Mouse (Mus musculus) granulocyte monocyte progenitor cell, adult 5-6 weeks (primary cell): ENCODE data around the gene Timp2. TPM values are rescaled to one million over a fixed set of nuclear protein-coding genes. Genes with fewer than 3 reads are reported as not detected.

Experiments
- ATAC-seq: replicated peaks from 2 replicates; pipeline ENCODE4 v1.8.0; 2016; ENCODE audit warnings: mild to moderate bottlenecking, moderate TSS enrichment, inconsistent platforms; ENCODE audit not compliant: poor library complexity, severe bottlenecking
- total RNA-seq, 2 experiments: library from RNA; stranded (forward) in 1 of 2; stranded (reverse) in 1 of 2; fragments of 200-712, 200-1000 nt in 1 of 2; fragments of >200 nt in 1 of 2; fragmentation: Nextera tagmentation in 1 of 2; gene quantifications; 2 replicates each; pipeline ENCODE4 v1.2.3; 2014 to 2017

Gene Timp2
- total RNA-seq, 2 experiments from 2014 or later: 3.5 to 12.7 TPM

DNA sequence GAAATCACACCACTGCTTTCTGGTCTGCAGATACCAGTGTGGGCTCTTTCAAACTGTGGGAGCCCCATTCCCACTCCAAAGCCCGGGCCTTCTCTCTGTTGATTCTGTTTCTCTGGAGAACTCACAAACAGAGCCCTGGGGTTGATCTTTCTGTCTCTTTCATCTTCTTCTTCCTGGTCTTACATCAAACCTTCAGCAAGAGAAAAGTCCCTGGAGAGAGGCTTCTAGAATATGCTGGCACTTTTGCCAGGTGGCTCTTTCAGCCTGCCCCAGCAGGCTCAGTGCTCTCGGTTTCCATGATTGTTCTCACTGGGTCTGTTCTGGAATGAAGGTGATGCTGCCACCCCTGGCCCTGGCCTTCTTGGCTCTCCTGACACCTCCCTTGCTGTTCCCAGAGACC is 11.9 kb downstream of the Timp2 start:
- no peak for ATAC-seq

DNA sequence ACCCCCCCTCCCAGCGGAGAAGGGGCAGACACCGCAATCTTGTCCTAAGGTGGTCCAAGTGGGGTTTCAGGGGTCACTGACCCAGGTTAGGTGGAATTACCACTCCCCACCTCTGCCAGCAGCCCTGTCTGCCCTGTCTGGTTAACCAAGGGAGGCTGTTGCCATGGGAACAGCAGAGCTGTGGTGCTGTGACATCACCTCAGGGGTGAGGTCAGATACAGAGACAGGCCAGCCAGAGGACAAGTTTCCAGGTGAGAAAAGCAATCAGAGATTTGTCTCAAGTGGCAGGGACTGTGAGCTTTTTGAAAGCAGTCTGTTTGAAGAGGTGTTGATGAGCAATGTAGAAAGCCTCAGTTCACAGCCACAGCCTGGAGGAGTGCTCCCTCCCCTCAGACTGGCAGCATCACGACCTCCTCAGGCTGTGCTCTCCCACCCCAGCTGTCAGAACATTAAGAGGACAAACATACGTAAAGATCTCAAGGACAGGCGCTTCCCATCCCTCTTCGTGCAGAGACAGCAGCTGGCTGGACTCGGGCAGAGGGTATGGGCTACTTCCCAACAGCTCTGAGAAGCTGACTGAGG is 13.0 kb downstream of the Timp2 start, which contains the start of gene Cep295nl:
TSS of gene Cep295nl (minus strand) at position 101 of the 582 bp plus-strand sequence.
- ATAC-seq: no peak

DNA sequence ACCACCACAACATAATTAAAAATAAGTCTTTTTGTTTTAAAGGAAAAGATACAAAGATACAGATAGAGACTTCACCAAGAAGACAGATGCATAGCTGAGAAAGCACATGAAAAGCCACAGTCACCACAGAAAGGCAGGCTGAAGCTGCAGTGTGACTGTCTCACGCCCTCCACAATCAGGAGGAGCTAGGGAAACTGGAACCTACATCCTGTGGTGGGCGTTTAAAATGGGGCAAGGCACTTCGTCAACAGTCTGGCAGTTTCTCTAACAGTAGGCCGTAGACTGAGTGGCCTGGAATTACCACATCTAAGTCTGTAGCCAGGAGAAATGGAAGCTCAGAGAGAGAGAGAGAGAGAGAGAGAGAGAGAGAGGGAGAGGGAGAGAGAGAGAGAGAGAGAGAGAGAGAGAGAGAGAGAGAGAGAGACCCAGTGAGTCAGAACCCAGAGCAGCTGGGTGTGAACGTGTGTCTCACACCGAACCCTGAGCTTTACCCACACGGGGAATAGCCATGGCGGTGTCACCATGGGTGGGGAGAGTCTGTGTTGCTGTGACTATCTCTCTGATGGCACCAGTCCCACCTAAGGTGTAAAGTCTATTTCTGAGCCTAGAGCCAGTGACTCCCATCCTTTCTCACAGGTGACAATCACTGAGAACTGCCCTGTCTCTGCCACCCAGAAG is 17.9 kb downstream of the Timp2 start:
- no peak; the same call in 1 of the 2 replicates for ATAC-seq

DNA sequence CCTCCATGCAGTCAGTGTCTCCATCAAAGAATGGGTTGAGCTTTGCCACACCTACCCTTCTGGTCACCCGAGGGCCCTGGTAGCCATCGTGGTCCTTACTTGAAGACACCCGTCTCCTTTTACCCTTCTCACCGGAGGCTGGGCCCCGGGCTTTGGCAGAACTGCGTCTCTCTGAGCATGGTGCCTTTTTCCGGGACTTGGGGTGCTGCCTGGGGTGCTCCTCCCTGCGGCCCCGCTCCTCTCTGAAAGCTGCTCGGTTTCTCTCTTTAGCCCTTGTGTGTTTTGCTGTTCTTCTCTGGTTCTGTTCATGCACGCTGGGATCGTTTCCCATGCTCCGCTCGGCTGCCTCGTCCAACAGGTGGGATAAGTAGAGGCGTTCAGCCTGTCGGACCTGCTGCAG is 22.1 kb downstream of the Timp2 start:
- ATAC-seq: no peak

DNA sequence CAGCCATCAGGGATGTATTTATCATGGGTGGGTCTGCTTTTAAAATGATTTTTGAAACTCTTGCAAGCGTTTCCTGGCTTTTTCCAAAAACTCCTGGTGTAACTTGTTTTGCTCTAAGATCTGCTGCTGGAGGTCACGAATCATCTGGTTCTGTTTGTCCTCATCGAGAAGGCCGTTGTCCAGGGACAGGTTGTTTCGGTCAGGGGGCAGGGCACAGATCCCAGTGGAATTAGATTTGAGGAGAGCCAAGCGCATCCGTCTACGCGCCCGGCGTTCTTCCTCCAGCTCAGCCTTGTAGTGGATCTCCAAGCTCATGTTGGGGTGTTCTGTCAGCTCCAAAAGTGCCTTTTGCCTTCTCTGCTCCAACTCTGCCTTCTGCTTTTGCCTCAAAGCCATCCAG is 23.2 kb downstream of the Timp2 start:
- ATAC-seq: no peak

DNA sequence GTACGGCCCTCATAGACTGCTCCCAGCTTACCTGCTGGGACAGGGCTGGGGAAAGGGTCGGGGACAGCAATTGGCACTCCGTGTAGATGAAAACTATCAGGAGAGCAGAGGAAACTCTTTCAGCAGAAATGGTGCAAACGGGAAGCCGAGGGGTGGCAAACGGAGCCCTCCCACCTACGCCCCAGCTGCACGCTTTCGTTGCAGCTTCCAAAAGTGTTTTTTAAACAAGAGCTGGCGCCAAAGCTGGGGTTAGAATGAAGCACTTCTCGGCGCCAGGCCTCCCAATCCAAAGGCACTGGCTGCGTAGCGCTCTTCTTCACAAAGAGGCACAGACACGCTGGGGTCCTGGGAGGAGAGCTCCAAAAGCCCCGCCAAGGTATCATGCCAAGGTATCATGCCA is 24.8 kb downstream of the Timp2 start:
- no peak for ATAC-seq

DNA sequence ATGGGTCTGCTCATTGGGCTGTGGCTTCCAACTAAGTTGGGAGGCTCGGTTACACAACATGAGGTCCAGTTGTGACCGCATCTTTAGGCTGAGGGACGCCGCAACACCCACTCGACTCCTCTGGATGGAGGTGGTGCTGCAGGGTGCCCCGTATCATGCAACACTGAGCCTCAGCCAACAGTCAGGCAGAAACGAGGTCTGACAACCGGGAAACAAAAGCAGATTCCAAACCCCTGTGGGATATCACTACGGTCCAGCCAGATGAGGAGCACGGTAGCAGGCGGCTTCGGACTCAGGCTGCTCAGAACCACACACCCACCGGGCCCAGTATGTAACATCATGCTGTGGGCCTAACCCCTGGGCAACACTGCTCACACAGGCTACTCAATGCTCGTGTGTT is 25.2 kb downstream of the Timp2 start:
- ATAC-seq: no peak

DNA sequence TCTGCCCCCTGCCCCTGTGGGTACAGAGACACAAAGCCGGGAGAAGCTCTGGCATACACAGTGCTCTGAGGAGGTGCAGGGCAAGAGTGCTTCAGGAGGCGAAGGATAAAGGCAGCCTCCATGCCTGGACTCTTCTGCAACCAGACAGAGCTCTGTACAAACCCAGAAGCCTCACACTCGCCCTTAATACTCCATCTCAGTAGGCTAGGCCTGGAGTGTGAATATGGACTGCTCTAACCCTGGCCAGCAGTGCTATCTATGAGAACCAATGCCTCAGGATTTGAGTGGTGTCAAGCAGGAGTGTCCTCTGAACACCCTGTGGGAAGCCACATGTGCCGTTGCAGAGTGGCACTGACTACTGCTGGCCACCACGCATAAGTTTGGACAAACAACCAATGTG is 26.6 kb downstream of the Timp2 start:
- no peak for ATAC-seq

DNA sequence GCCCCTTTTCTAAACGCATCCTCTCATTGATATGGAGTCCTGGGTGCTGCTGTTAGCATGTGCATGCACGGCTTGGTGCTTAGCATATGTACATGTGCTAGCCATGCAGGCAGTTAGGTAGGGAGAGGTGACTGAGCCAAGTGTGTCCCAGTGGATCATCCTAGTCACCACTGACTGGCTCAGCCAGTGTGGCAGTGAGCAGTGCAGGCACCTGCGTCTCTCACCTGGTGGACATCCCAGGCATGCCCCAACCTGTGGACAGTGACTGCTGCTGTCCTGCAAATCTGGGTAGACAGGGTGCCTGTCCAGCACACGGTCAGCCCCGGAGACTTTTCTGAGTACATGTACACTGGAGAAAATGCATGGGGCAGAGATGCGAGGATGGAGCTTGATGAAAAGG is 27.0 kb downstream of the Timp2 start:
- ATAC-seq: no peak

DNA sequence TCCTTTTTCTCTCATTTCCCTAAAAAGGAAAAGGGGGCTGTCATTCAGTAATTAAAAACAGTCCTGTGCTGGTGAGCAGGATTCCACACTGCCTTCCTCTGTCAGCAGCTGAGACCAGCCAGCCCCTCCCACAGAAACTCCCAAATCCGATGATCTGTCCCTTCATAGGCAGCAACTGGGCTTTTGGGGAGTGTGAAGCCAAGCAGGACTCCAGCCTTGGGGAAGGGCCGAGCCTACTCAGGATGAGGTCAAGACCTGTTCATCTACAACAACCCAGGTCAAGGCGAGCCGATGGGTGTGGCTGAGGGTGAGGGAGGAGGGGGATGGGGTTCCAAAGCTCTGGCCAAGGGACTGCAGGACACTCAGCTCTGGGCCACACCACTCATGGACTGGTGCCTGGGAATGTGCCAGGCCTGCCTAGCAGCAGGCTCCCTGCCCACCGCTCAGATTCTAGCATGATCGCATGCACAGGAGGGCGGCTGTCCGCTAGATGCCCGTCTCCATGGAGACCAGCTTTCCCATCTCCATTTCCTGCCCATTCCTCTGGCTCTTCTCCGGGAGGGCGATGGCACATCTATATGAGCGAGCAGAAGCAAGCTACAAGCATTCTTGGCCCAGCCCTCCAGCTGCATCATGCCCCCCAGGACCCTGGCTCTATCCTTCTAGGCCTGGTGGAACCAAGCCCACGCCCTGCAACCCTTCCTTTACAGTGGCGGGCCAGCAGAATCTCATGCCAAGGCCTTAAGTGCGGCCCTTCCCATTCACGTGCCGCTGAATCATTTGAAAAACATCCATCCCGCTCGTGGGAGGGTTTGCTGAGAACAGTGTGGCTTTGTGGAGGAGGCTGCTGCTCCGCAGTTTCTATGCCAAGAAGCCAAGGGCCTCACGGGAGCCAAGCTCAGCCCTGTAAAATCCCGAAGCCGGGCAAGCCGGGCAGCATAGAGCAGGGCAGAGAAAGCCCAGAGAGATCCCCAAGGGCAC is 28.3 kb downstream of the Timp2 start:
- ATAC-seq: no peak

DNA sequence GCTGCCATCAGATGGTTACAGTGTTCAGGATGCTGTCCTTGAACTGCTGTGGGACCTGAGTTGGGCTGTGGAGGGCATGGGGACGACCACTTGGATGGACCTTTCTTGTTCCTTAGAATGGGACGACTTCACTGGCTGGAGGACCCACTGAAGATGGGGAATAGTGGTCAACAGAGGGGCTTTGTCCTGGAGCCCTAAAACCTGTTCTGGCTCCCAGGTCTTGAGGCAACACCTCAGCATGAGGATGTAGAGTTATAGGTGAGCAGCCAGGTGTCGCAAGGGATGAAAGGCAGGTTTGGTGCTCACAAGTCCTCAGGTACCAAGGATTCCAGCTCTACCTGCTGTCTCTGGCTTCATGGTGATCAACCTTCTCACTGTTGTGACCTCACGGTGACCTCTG is 29.0 kb downstream of the Timp2 start:
- no peak for ATAC-seq

DNA sequence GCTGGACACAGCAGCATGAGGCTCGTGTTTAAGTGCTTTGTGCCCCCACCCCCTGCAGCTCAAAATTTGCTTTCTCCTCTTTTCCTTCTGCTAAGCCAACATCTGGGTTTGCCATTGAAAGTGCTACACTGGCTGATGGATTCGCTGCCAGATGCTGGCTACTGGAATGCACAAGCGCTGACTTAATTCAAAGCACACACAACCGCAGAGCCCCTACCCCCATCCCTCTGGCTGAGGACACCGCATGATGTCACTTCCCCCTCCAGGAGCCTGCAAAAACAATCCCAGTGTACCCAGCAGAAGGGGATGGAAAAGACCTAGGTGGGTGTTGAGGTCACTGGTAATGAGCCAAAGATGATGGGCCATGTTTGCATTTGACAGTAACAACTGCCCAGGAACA is 31.0 kb downstream of the Timp2 start:
- no peak for ATAC-seq

DNA sequence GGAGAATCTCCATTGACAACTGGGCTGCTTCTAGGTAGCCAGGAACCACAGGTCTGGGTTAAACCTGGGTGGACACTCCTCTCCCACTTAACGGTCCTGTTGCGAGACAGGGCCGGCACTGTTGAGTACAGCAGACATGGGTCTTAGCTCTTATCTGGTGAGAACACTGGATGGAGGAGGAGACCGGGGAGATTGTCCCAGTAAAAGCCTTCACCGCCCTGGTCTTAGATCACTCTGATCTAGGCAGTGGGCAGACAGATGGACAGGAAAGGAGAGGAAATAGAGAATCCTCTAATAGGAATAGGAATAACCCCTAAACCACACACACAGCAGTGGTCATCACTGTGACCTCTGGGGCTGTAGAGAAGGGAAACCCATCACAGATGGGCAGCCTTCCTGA is 31.6 kb downstream of the Timp2 start:
- no peak for ATAC-seq

DNA sequence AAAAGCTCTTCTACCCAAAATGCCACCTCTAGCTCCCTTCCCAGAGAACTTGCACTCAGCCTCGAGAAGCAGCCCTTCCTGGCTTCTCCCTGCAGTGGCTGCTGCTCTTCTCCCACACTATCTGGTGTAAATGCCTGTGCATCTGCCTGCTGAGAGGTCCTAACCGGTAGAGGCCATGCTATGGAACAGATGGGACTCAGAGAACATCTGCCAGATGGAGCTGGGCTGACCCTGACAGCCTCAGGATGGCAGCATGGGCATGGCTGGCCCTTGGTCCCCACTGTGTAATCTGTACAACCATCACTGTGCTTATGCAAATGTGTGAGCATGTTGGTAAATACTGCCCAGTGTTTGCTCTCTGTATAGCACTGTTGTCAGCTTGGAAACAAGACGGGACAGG is 32.9 kb downstream of the Timp2 start:
- ATAC-seq: no peak

DNA sequence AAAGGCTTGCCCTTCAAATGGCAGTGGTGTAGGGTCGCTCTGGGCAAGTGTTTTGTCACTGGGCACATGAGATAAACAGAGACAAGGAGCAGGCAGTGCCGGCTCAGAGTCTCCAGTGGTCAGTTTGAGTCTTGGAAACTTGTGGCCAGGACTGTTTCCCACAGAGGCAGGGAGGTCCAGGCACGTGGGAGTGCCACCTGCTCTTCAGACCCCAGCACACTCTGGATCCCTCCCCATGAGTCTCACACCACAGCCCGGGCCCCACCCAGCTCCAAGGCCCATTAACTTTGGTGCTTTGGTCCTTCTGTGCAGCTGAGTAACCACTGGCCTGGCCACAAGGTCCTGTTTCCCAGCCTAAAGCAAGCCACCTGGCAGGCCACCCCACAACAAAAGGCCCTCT is 33.6 kb downstream of the Timp2 start:
- no peak for ATAC-seq

DNA sequence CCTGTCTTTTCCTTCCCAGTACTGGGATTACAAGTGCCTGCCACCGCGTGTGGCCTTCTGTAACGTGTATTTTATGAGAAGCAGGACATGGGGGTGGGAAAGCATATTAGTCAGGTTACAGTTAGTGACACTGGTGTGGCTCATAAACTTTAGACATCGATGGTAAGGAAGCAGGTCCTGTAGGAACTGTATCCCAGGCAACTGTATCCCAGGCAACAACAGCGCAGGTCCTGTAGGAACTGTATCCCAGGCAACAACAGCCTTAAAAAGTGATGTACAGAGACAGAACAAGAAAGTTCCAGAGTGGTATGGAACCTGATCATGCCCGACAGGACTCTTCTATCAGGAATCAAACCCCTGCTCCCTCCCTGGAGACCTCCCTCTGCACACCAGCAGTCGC is 34.0 kb downstream of the Timp2 start:
- no peak for ATAC-seq

DNA sequence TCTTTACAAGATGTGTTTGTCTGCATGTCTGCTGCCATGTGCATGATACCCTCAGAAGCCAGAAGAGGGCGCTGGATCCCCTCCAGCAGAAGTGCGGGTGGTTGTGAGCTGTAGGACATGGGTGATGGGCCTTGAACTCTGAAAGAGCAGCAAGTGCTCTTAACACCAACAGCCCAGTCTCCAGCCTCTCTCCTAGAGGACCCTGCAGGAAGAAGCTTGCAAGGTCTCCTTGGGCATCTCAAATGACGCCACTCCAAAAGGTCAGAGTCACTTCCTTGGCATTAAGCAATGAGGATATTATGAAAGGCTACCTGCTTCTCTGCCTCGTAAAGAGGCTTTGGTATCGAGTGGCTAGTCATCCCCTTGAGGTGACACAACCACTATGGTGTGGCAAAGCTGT is 36.9 kb downstream of the Timp2 start:
- ATAC-seq: peak; percentile 94

DNA sequence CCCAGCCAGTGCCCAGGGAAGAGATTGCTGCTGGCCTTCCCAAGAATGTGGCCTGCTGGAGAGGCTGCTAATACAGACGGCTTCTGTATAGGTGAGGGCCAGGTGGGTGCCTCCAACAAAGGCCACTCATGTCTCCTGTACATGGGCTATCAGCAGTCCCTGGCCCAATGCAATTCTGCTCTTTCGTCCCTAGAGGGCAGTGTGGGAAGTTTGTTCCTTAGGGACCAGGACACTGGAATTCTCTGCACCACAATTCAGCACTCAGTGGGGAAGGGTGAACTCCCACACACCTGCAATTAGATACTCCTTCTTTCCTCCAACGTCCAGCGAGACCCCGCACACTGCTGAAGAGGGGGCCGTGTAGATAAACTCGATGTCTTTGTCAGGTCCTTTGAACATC is 38.4 kb downstream of the Timp2 start:
- ATAC-seq: peak; percentile 31; the same call in 1 of the 2 replicates

DNA sequence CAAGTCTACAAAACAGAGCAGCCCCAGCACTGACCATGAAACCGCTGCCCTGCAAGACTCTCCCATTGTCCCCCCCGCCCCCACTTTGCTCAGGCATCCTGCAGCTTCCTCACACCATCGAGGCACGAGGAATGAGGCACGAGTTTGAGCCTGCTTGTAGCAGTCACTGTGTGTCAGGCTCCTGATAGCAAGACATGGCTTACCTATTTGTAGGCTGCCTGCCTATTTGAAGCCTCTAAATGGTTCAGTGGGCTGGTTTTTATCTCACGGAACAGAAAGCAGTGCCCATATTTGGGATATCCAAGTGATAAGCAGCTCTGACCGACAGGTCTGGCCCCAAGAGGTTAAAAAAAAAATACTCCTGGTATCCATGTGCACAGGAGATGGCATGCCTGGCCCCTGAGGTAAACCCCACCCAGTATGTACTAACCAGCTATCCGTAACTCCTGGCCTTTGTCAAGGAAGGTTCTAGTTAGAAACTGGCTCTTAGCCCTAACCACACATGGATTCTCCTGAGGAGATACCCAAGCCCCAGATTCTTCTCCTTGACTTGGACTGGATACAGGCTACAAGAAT is 39.2 kb downstream of the Timp2 start:
- ATAC-seq: no peak

DNA sequence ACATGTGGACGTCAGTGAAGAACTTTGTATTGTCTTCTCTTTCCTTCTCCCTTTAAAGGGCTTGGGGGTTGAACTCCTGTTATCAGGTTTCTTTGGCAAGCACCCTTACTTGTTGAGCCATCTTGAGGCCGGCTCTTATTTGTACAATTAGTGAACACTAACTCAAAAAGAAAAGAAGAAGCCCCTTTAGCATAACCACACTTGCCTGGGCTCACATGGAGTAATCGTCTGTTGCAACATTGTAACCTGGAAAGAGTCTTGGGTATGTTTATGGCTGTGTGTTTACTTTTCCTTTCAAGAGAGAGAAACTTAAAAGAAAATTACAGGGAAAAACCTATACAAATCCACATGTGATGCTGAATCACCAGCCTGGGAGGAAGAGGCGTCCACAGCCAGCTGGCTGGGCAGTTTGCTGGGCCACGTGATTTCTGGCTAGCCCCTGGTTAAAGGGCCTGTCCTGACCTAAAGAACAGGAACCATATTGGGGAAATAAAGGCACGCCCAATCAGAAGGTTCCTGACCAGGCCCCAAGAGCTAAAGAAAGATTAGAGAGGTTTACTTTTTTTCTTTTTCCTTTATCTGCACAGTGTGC is 43.3 kb downstream of the Timp2 start:
- ATAC-seq: peak; percentile 86
